Mouse (Mus musculus): ENCODE measurements at regions not wholly inside any gene's neighbourhood (a gene's known extent, or its start where the extent isn't known, plus 50 kb on each side); places are given as distances from the start of the nearest gene placed in this dataset.

- TF ChIP-seq CTCF (IDR thresholded peaks at IDR 0.05; ENCODE audit: low read depth, low read length) = no peak
- TF ChIP-seq POLR2A (IDR thresholded peaks at IDR 0.05; ENCODE audit: extremely low read depth, insufficient read depth, low read length) = no peak
Observed at GRCm38 (mm10) chr4:125180947-125181346, 53.3 kb upstream of the Zc3h12a start.
